In the genomic region with DNA sequence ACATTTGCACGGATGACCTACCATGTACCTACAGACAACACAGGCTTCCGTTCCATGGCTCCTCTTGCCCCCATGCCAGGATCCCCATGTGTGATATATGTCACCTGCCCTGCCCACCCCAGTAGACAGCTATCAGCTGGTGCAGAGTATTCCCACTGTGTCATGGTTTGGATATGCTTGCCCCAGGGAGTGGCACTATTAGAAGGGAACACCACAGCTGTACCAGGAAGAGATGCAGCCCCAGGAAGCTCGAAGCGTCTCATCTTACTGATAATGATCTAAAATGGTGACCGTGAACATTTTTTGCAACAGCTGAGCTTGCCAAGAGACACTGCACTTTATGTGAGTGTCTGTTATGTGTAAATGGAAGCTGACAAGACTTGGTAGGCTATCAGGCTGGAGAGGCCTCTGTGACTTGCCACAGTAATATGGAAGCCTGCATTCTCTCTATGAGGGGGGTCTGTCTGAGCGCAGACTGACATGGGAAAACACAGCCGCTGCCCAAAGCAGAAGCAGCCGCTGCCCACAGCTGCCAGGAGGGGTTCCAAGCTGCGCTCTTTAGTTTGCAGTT, we compare ENCODE assay signal across 31 mouse cellular contexts. TPM values are rescaled to one million over a fixed set of nuclear protein-coding genes. Genes with fewer than 3 reads are reported as not detected.
DNase-seq lines count a peak whose midpoint lies in the region; ATAC-seq lines count a peak whose summit lies in the region.
"Had no signal": no experiment of that assay in that cellular context is flagged by ENCODE, and none has a peak within 500 bp of the region (broad histone marks: within the 10 kb centered on the region; RNA-seq: fewer than 3 reads in every experiment).

No protein-coding gene starts in this region.

- no peak overlapping the region for H3K9ac ChIP-seq in embryonic facial prominence, embryonic 14.5 days (ENCODE audit: low read depth, low read length)
- H3K9ac ChIP-seq in limb, embryonic 15.5 days = no peak overlapping the region
- H3K9ac ChIP-seq: forebrain, embryonic 12.5 days; forebrain, embryonic 15.5 days; heart, embryonic 13.5 days; hindbrain, embryonic 14.5 days had no signal

- H3K27ac ChIP-seq in embryonic facial prominence, embryonic 14.5 days (replicated peaks; ENCODE audit: low read depth, low read length) = no peak overlapping the region
- H3K27ac ChIP-seq in embryonic facial prominence, embryonic 10.5 days (replicated peaks) = no peak overlapping the region
- H3K27ac ChIP-seq in limb, embryonic 15.5 days = no peak overlapping the region
- H3K27ac ChIP-seq: forebrain, embryonic 12.5 days; forebrain, embryonic 15.5 days; heart, adult 2 months; heart, embryonic 10.5 days; heart, embryonic 13.5 days; hindbrain, embryonic 14.5 days; hindbrain, postnatal 0 days had no signal

- H3K36me3 ChIP-seq in embryonic facial prominence, embryonic 14.5 days (ENCODE audit: control insufficient read depth, insufficient read depth, low read length) = no peaks in the 10 kb centered on the region
- H3K36me3 ChIP-seq in embryonic facial prominence, embryonic 10.5 days (replicated peaks) = no peaks in the 10 kb centered on the region
- H3K36me3 ChIP-seq in limb, embryonic 15.5 days = no peaks in the 10 kb centered on the region
- H3K36me3 ChIP-seq: forebrain, embryonic 12.5 days; forebrain, embryonic 15.5 days; heart, embryonic 10.5 days; heart, embryonic 13.5 days had no signal

- WGBS in embryonic facial prominence, embryonic 14.5 days = 71% methylated on average over 9 of the region's 9 CpGs
- WGBS in embryonic facial prominence, embryonic 10.5 days = 83% methylated on average over 9 of the region's 9 CpGs
- WGBS in limb, embryonic 15.5 days = 77% methylated on average over 9 of the region's 9 CpGs

- no peak overlapping the region for H3K4me3 ChIP-seq in embryonic facial prominence, embryonic 14.5 days (ENCODE audit: low read depth, low read length)
- no peak overlapping the region for H3K4me3 ChIP-seq in embryonic facial prominence, embryonic 10.5 days
- H3K4me3 ChIP-seq in limb, embryonic 15.5 days = no peak overlapping the region
- H3K4me3 ChIP-seq: erythroblast, embryonic 14.5 days; forebrain, embryonic 12.5 days; forebrain, embryonic 15.5 days; heart, adult 2 months; heart, embryonic 10.5 days; heart, embryonic 13.5 days had no signal

- DNase-seq in embryonic facial prominence, embryonic 14.5 days (ENCODE audit: low spot score) = peak; percentile 77
- no peak for DNase-seq in embryonic facial prominence, embryonic 10.5 days (ENCODE audit: low spot score)
- DNase-seq in MN1 (ENCODE audit: low spot score) = peak; percentile 28
- no peak for DNase-seq in cerebellum, postnatal 4 days (ENCODE audit: low spot score in 2 of 2)
- DNase-seq in lung, postnatal 25 days (ENCODE audit: low spot score) = no peak
- DNase-seq: adrenal gland, postnatal 10 days; adrenal gland, postnatal 36 days; B cell, adult 2 months; cerebellum, adult 11 months; cerebellum, adult 2 months; cerebellum, adult 9-11 months; cerebellum, postnatal 25 days; embryo, embryonic 11 days; gastrocnemius, postnatal 10 days; gastrocnemius, postnatal 36 days; heart, adult 2 months; heart, postnatal 14 days; heart, postnatal 4 days had no signal

- H3K4me2 ChIP-seq in embryonic facial prominence, embryonic 14.5 days (ENCODE audit: low read depth, low read length) = no peak overlapping the region
- H3K4me2 ChIP-seq in limb, embryonic 15.5 days = no peak overlapping the region
- H3K4me2 ChIP-seq: forebrain, embryonic 12.5 days; forebrain, embryonic 15.5 days; heart, embryonic 13.5 days; hindbrain, embryonic 14.5 days had no signal

- peak; percentile 65; the same call in 1 of the 2 replicates for ATAC-seq in embryonic facial prominence, embryonic 14.5 days (ENCODE audit: low read depth)
- ATAC-seq in limb, embryonic 15.5 days (ENCODE audit: insufficient number of reproducible peaks, low FRiP score, low TSS enrichment, low read depth) = 0 out of 2 replicates have a peak, but pooled peaks have one; percentile 17
- ATAC-seq: activated CD4-positive, CD25-positive, alpha-beta regulatory T cell, adult 4 months; CD4-positive, CD25-positive, alpha-beta regulatory T cell, adult 4 months; forebrain, embryonic 15.5 days; hindbrain, postnatal 0 days; inflammation-experienced regulatory T-cells, adult 6 months; intestine, embryonic 16.5 days had no signal

- H3K9me3 ChIP-seq in embryonic facial prominence, embryonic 14.5 days (ENCODE audit: control insufficient read depth, low read length) = no peaks in the 10 kb centered on the region
- H3K9me3 ChIP-seq in embryonic facial prominence, embryonic 10.5 days = no peaks in the 10 kb centered on the region
- H3K9me3 ChIP-seq in limb, embryonic 15.5 days = no peaks in the 10 kb centered on the region
- H3K9me3 ChIP-seq: forebrain, embryonic 12.5 days; forebrain, embryonic 15.5 days; heart, embryonic 10.5 days; heart, embryonic 13.5 days had no signal

- no peaks in the 10 kb centered on the region for H3K27me3 ChIP-seq in embryonic facial prominence, embryonic 14.5 days (replicated peaks; ENCODE audit: control insufficient read depth, insufficient read depth, low read length)
- H3K27me3 ChIP-seq in embryonic facial prominence, embryonic 10.5 days (replicated peaks; ENCODE audit: low read depth, poor library complexity, severe bottlenecking) = peaks cover 16% of the 10 kb centered on the region
- no peaks in the 10 kb centered on the region for H3K27me3 ChIP-seq in limb, embryonic 15.5 days
- H3K27me3 ChIP-seq: forebrain, embryonic 15.5 days had no signal

- H3K4me1 ChIP-seq in embryonic facial prominence, embryonic 14.5 days (ENCODE audit: control insufficient read depth, insufficient read depth, low read length) = no peaks in the 10 kb centered on the region
- H3K4me1 ChIP-seq in embryonic facial prominence, embryonic 10.5 days = peaks cover 22% of the 10 kb centered on the region
- peaks cover 11% of the 10 kb centered on the region for H3K4me1 ChIP-seq in limb, embryonic 15.5 days
- H3K4me1 ChIP-seq: forebrain, embryonic 15.5 days had no signal

RNA-seq across cellular contexts. Expression of a gene that starts 36.4 kb away (rescaled TPM):
- polyA plus RNA-seq in embryonic facial prominence, embryonic 14.5 days (2014; fragmentation: Nextera tagmentation; extraction: Ambion mirVana) = 0.29 and 1.2 TPM in 2 replicates
- polyA plus RNA-seq in embryonic facial prominence, embryonic 10.5 days (2016; fragmentation: Nextera tagmentation; extraction: Ambion mirVana) = 0.15 and 0.36 TPM in 2 replicates
- 0.19 and 0.42 TPM in 2 replicates for polyA plus RNA-seq in limb, embryonic 15.5 days (2015; fragmentation: Nextera tagmentation; extraction: Ambion mirVana)
- polyA plus RNA-seq: activated CD4-positive, CD25-positive, alpha-beta regulatory T cell, adult 4 months; CD4-positive, CD25-positive, alpha-beta regulatory T cell, adult 4 months; embryonic facial prominence, embryonic 11.5 days; erythroblast, embryonic 14.5 days; heart, embryonic 10.5 days; heart, embryonic 13.5 days; hindbrain, embryonic 14.5 days; inflammation-experienced regulatory T-cells, adult 6 months; intestine, embryonic 16.5 days had no signal

Comparison
In these comparisons a context has a peak if more than half of its experiments do, and no peak if none do; other contexts are left out.
1. DNase-seq: peak in embryonic facial prominence, embryonic 14.5 days (single experiment) and MN1 (single experiment); none in embryonic facial prominence, embryonic 10.5 days (single experiment), cerebellum, postnatal 4 days (0 of 2) and lung, postnatal 25 days (single experiment).